Mouse (Mus musculus) embryonic facial prominence, embryonic 13.5 days (tissue): Measurements from ENCODE around the gene Mfap2. TPM values are rescaled to one million over a fixed set of nuclear protein-coding genes. Genes with fewer than 3 reads are reported as not detected.

Experiments used
- ATAC-seq: fragments of 200-750 bp; cut with Nextera tagmentation; 2 replicates; pipeline ENCODE4 v1.8.0; 2017; ENCODE audit warnings: low read depth; ENCODE audit not compliant: insufficient number of reproducible peaks, insufficient read depth, low FRiP score, low TSS enrichment
- H3K27ac ChIP-seq: fragments of 300-500 bp; sonication (generic); 2 replicates; pipeline ENCODE4 v1.5.1; 2015; ENCODE audit warnings: moderate library complexity, mild to moderate bottlenecking, inconsistent platforms
- H3K27me3 ChIP-seq: fragments of 300-500 bp; sonication (generic); 2 replicates; pipeline ENCODE4 v1.6.1; 2015; ENCODE audit warnings: mild to moderate bottlenecking, inconsistent platforms
- H3K36me3 ChIP-seq: fragments of 300-500 bp; sonication (generic); 2 replicates; pipeline ENCODE4 v1.6.1; 2015; ENCODE audit warnings: mild to moderate bottlenecking, inconsistent platforms
- H3K4me1 ChIP-seq: fragments of 300-500 bp; sonication (generic); 2 replicates; pipeline ENCODE4 v1.6.1; 2015; ENCODE audit warnings: inconsistent platforms
- H3K4me2 ChIP-seq: fragments of 300-500 bp; sonication (generic); 2 replicates; pipeline ENCODE4 v1.6.1; 2015; ENCODE audit warnings: moderate library complexity, mild to moderate bottlenecking, inconsistent platforms
- H3K4me3 ChIP-seq: fragments of 300-500 bp; sonication (generic); 2 replicates; pipeline ENCODE4 v1.5.1; 2015; ENCODE audit warnings: mild to moderate bottlenecking, inconsistent platforms
- H3K9ac ChIP-seq: fragments of 300-500 bp; sonication (generic); 2 replicates; pipeline ENCODE4 v1.6.1; 2015; ENCODE audit warnings: mild to moderate bottlenecking, inconsistent platforms
- H3K9me3 ChIP-seq: fragments of 300-500 bp; sonication (generic); 2 replicates; pipeline ENCODE4 v1.6.1; 2016; ENCODE audit warnings: inconsistent platforms
- WGBS: fragments of 180-500 bp; shearing (Covaris S2); methylation state at CpG from one replicate; pipeline ENCODE4 v1.1.7; 2015; ENCODE audit warnings: mixed read lengths; 5-methylcytosine and 5-hydroxymethylcytosine counted together
- polyA plus RNA-seq: library from polyadenylated mRNA; unstranded; fragments of >200 nt; fragmentation: Nextera tagmentation; extraction: Ambion mirVana; gene quantifications from 2 replicates; pipeline ENCODE4 v1.2.1, GENCODE M21; 2015

Gene Mfap2
- polyA plus RNA-seq, 1 experiment from 2014 or later = 792 TPM

DNA sequence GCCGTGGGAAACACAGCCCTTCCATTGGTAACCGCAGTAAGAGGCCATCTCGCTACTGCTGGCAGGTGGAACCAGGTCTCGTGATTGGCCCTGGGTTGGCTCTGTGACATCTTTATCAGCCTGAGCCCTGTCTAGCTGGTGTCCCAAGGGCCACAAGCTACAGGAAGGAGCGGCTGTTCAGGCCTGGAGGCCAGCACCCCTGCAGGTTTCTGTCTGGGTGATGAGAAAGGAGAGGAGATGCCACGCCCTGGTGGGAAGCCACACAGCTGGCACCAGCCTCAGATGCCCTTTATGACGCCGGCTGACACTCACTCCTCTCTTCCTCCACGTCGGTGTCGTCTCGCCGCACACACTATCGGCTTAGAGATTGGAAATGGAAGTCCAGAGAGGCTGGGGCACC, 20.8 kb upstream of the Mfap2 start:
- H3K9me3 ChIP-seq = no peaks in the 10 kb centered on the region

DNA sequence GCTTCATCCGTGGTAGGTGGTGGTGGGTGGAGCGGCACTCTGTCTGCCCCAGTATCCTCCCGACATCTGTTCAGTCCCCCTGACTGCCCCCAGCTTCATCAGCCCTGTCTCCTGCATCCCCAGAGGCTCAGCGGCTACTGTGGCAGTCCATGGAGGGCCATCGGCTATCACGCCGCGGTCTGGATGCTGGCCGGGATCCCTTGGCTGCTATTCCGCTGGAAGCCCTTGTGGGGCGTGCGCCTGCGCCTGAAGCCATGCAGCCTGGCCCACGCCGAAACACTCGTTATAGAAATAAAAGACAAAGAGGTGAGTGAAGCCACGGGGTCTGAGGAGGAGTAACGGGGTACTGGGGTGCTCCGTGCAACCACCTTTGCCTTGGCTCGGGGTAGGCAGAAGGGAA, 18.0 kb upstream of the Mfap2 start:
- H3K27me3 ChIP-seq = no peaks in the 10 kb centered on the region
- H3K9me3 ChIP-seq = no peaks in the 10 kb centered on the region
- no peak overlapping the region for H3K27ac ChIP-seq
- no peak overlapping the region for H3K9ac ChIP-seq
- no peak for ATAC-seq
- peaks cover 20% of the 10 kb centered on the region for H3K4me1 ChIP-seq
- WGBS = 76% methylated on average over 20 of the region's 20 CpGs
- no peak overlapping the region for H3K4me3 ChIP-seq
- H3K4me2 ChIP-seq = no peak overlapping the region
- H3K36me3 ChIP-seq = peaks cover 55% of the 10 kb centered on the region

More for the DNA sequence above, 20.8 kb upstream of the Mfap2 start:
- 94% methylated on average over 14 of the region's 14 CpGs for WGBS
- H3K4me1 ChIP-seq = peaks cover 26% of the 10 kb centered on the region
- no peak for ATAC-seq
- no peak overlapping the region for H3K27ac ChIP-seq
- H3K9ac ChIP-seq = no peak overlapping the region
- H3K27me3 ChIP-seq = no peaks in the 10 kb centered on the region
- no peak overlapping the region for H3K4me2 ChIP-seq
- no peak overlapping the region for H3K4me3 ChIP-seq
- peaks cover 27% of the 10 kb centered on the region for H3K36me3 ChIP-seq

DNA sequence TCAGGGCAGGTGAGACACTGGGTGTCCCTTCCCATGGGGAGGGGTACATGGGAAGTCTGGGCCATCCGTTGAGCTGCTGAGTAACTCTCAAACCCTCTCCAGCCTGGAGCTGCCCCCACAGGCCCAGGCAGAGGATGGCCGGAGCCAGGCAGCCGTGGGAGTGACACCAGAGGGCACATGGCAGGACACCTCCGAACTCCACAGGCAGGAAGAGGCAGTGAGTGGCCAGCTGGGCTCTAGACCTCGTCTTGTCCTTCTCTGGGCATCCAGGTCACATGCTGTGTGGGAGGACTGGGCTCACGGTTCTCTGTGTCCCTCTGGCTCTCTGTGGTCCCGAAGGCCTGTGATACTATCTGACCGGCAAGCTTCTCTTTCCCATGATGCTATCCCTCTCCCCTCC, 16.4 kb upstream of the Mfap2 start:
- peaks cover 69% of the 10 kb centered on the region for H3K36me3 ChIP-seq
- no peaks in the 10 kb centered on the region for H3K9me3 ChIP-seq
- peaks cover 5% of the 10 kb centered on the region; the same call in 1 of the 2 replicates for H3K4me1 ChIP-seq
- no peak overlapping the region for H3K9ac ChIP-seq
- no peaks in the 10 kb centered on the region for H3K27me3 ChIP-seq
- no peak overlapping the region for H3K27ac ChIP-seq
- ATAC-seq = no peak
- no peak overlapping the region for H3K4me3 ChIP-seq
- no peak overlapping the region for H3K4me2 ChIP-seq
- WGBS = 82% methylated on average over 8 of the region's 8 CpGs

DNA sequence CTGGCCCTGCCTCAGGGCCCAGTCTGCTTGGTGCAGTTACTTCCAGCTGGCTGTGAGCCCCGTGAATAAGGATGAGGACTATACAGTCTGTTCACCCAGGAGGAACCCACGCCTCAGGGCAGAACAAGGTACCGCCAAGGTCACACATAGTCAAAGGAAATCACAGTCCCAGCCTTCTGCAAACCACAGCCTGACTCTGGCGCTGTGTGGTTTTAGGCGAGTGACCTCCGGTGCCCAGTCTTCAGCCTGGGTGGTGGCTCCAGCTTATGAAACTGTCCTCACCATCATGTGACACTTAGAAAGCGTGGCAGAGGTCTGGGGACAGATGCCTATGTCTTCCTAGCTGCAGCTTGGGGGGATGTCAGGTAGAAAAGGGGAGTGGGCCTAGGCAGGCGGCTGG, 14.4 kb upstream of the Mfap2 start:
- peaks cover 89% of the 10 kb centered on the region for H3K36me3 ChIP-seq
- no peak overlapping the region for H3K27ac ChIP-seq
- no peak overlapping the region for H3K4me3 ChIP-seq
- WGBS = 92% methylated on average over 8 of the region's 8 CpGs
- no peaks in the 10 kb centered on the region for H3K27me3 ChIP-seq
- H3K9me3 ChIP-seq = no peaks in the 10 kb centered on the region
- H3K9ac ChIP-seq = no peak overlapping the region
- no peak for ATAC-seq
- no peak overlapping the region for H3K4me2 ChIP-seq
- H3K4me1 ChIP-seq = no peaks in the 10 kb centered on the region

DNA sequence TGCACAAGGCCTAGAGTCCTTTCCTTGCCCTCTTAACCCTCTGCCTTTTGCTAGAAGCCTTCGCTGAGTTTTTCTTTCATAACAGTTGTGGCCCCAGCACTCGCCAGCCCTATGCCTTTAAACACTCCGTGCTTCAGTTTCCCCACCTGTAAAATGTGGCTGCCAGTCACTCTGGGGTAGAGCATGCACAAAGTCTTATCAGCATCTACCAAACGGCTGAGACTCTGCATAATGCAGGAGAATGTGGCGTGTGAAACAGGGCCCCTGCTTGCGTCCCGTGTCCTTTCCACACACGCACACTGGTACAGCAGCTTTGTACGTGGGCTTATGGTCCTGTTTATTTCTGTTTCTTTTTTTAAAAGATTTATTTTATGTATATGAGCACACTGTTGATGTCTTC, 13.4 kb upstream of the Mfap2 start:
- no peak overlapping the region for H3K4me2 ChIP-seq
- WGBS = 93% methylated on average over 9 of the region's 9 CpGs
- H3K27me3 ChIP-seq = no peaks in the 10 kb centered on the region
- H3K36me3 ChIP-seq = peaks cover 97% of the 10 kb centered on the region
- no peak overlapping the region for H3K9ac ChIP-seq
- H3K4me1 ChIP-seq = no peaks in the 10 kb centered on the region
- no peak overlapping the region for H3K4me3 ChIP-seq
- no peaks in the 10 kb centered on the region for H3K9me3 ChIP-seq
- no peak overlapping the region for H3K27ac ChIP-seq
- ATAC-seq = no peak

DNA sequence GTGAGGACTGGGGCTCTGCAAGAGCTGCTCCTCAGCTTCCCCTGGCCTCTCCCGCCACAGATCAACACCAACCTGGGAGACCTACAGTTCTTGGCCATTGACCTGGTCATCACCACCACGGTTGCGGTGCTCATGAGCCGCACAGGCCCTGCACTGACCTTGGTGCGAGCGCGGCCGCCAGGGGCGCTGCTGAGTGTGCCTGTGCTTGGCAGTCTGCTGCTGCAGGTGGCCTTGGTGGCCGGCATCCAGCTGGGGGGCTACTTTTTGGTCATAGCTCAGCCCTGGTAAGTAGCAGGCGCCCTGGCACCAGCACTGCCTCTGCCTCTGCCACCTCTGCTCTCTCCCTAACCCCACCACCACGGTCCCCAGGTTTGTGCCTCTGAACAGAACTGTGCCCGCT, 4.2 kb upstream of the Mfap2 start:
- H3K4me1 ChIP-seq = peaks cover 9% of the 10 kb centered on the region
- H3K27me3 ChIP-seq = no peaks in the 10 kb centered on the region
- H3K4me2 ChIP-seq = no peak overlapping the region
- no peak overlapping the region for H3K27ac ChIP-seq
- no peak overlapping the region for H3K9ac ChIP-seq
- H3K4me3 ChIP-seq = no peak overlapping the region
- no peak for ATAC-seq
- peaks cover 73% of the 10 kb centered on the region for H3K36me3 ChIP-seq
- peaks cover 4% of the 10 kb centered on the region; the same call in 1 of the 2 replicates for H3K9me3 ChIP-seq
- 75% methylated on average over 13 of the region's 13 CpGs for WGBS

DNA sequence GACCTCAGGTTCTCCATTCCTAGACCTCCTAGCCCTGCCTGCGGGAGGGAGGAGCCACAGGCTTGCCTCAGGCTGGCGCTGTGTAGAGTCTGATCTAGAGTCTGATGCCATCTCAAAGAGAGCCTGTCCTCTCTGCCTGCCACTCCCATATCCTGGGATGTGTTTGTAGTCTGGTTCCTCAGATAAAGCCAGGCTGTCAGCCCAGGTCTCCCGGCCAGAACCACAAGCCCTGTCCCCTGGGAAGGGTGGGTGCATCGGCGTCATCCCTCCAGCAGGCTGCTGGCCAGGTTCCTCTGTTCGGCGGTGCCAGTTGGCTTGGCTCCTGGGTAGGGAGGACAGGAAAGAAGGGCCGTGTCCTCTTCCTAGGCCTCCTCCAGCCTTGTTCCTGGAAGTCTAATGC, 2.2 kb upstream of the Mfap2 start:
- Histone ChIP-seq H3K36me3 (peaks cover 63% of the 10 kb centered on the region), H3K4me2 (no peak overlapping the region), H3K27ac (no peak overlapping the region), H3K9ac (no peak overlapping the region), H3K27me3 (no peaks in the 10 kb centered on the region), H3K4me3 (no peak overlapping the region), H3K9me3 (peaks cover 4% of the 10 kb centered on the region; the same call in 1 of the 2 replicates), H3K4me1 (peaks cover 29% of the 10 kb centered on the region)
- 92% methylated on average over 8 of the region's 8 CpGs for WGBS
- no peak for ATAC-seq

DNA sequence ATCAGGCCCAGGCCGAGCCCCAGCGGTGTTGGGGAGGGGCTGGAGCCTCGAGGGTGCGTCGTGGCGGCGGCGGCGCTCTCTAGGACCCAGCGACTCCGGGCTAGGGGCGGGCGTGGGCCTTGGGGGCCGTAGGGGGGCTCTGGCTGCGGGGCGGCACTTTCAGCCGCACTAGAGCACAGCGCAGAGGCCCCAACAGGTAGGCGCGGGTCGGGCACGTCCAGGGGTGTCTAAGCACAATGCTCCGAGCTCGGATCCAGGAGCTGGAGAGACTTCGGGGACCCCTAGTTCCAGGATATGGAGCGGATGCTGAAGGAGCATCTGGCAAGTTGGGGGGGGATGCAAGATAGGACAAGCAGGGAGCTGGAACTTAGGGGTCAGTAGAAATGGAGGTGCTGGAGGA, 308 bp downstream of the Mfap2 start:
- whole genome bisulfite sequencing = 0% methylated on average over 18 of the region's 26 CpGs
- peaks cover 50% of the 10 kb centered on the region for H3K4me1 ChIP-seq
- peak overlapping the region; percentile 73 for H3K4me3 ChIP-seq
- H3K9ac ChIP-seq = peak overlapping the region; percentile 96
- H3K4me2 ChIP-seq = peak overlapping the region; percentile 92
- H3K27ac ChIP-seq = peak overlapping the region; percentile 97
- H3K9me3 ChIP-seq = peaks cover 4% of the 10 kb centered on the region; the same call in 1 of the 2 replicates
- no peaks in the 10 kb centered on the region for H3K27me3 ChIP-seq
- H3K36me3 ChIP-seq = peaks cover 63% of the 10 kb centered on the region
- peak; percentile 78 for ATAC-seq

DNA sequence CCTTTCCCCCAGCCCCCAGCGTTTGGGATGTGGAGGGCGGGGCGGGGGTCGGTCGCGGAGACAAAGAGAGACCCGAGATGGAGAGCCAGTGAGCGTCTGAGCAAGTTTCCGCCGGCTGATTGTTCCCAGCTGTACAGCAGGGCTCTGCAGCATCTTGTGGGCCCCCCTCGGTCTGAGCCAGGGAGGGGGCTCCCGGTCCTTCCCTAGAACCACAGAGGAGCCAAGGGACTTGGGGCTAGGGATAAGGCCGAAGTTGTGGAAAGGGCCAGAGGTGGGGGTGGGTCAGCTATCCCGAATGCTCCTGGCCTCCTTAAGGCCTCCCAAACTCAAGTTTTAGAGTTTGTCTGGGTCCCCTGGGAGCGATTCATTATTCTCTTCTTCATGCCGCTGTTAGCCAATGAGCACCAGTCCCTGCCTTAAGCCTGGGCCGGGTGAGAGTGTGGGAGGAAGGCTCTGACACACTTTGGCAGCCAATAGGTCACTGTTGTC, 767 bp downstream of the Mfap2 start:
- H3K27ac ChIP-seq = peak overlapping the region; percentile 97
- no peaks in the 10 kb centered on the region for H3K27me3 ChIP-seq
- peak overlapping the region; percentile 73 for H3K4me3 ChIP-seq
- peak overlapping the region; percentile 96 for H3K9ac ChIP-seq
- H3K4me1 ChIP-seq = peaks cover 51% of the 10 kb centered on the region
- under 1% methylated on average over 17 of the region's 17 CpGs for WGBS
- H3K9me3 ChIP-seq = peaks cover 4% of the 10 kb centered on the region; the same call in 1 of the 2 replicates
- no peak for ATAC-seq
- peak overlapping the region; percentile 92 for H3K4me2 ChIP-seq
- peaks cover 63% of the 10 kb centered on the region for H3K36me3 ChIP-seq

DNA sequence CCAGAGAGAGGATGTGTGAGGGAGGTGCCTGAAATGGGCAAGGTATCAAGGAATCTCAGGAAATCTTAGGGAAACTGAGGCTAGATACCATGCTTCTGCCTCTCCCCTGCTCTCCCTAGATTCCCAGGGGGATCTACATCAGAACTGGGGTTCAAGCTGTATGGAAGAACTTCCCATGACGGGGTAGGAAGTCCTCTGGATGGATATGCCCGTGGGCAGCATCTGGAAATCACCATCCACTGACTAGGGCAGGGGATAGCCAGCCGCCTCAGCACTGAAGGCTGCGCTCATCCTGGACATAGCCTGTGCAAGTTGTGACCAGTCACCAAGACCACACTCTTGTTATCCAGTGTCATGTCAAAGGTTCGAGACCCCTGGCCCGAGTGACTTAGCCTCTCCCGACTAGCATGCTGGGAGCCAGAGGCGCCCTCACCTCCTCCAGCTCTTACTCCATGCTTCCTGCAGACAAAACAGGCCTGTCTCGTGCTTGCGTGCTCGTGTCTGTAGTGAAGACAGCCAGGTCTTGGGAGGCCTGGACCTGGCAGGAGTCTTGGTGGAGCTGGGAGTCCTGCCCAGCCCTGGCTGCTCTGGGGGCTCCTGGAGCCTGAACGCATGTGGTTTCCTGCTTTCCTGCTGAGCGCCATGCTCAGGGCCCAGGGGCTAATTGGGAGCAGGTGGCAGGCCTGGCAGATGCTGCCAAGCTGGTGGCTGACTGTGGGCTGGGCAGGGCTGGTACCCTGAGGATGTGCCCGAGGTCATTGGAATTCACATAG, 1.5 kb downstream of the Mfap2 start:
- peak overlapping the region; percentile 73 for H3K4me3 ChIP-seq
- H3K27me3 ChIP-seq = no peaks in the 10 kb centered on the region
- H3K9ac ChIP-seq = peak overlapping the region; percentile 96
- no peak for ATAC-seq
- peak overlapping the region; percentile 97 for H3K27ac ChIP-seq
- H3K36me3 ChIP-seq = peaks cover 63% of the 10 kb centered on the region
- peak overlapping the region; percentile 92 for H3K4me2 ChIP-seq
- WGBS = 18% methylated on average over 14 of the region's 14 CpGs
- H3K4me1 ChIP-seq = peaks cover 54% of the 10 kb centered on the region
- H3K9me3 ChIP-seq = peaks cover 4% of the 10 kb centered on the region; the same call in 1 of the 2 replicates

DNA sequence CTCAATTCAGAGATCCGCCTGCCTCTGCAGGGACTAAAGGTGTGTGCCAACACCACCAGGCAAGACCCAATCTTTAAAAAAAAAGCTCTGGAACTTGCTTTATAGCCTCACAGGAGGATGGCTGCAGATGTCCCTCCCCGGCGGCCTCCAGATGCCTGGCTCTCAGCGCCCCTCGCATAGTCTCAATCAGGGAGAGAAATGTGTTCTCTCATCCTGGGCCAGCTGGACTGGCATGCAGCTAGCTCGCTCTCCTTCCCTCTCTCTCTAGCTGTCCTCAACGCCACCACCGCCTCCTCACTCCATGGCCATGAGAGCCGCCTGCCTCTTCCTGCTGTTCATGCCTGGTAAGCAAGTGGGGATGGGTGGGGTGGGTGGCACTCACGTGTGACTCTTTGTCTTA, 2.3 kb downstream of the Mfap2 start:
- peak overlapping the region; percentile 97 for H3K27ac ChIP-seq
- peak overlapping the region; percentile 92 for H3K4me2 ChIP-seq
- no peaks in the 10 kb centered on the region for H3K9me3 ChIP-seq
- no peak for ATAC-seq
- peaks cover 64% of the 10 kb centered on the region for H3K36me3 ChIP-seq
- 78% methylated on average over 10 of the region's 10 CpGs for WGBS
- peaks cover 62% of the 10 kb centered on the region for H3K4me1 ChIP-seq
- H3K4me3 ChIP-seq = peak overlapping the region; percentile 73
- peak overlapping the region; percentile 96; the same call in 1 of the 2 replicates for H3K9ac ChIP-seq
- H3K27me3 ChIP-seq = no peaks in the 10 kb centered on the region

DNA sequence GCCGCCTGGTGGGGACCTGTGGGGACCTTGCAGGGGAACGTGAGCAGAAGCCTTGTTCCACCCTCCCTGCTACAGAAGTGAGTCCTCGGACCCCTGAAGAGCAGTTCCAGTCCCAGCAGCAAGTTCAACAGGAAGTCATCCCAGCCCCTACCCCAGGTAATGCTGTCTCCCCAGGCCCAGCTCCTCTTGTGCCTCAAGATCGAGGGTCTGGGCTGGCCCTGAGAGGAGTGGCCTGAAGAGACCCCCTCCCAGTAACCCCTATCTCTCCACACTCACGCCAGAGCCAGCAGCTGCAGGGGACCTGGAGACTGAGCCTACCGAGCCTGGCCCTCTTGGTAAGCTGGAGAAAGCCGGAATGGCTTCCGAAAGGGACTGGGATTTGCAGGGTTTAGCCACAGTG, 3.9 kb downstream of the Mfap2 start:
- WGBS = 68% methylated on average over 8 of the region's 8 CpGs
- Histone ChIP-seq H3K4me1 (peaks cover 68% of the 10 kb centered on the region), H3K36me3 (peaks cover 69% of the 10 kb centered on the region), H3K4me2 (no peak overlapping the region), H3K4me3 (no peak overlapping the region), H3K9me3 (no peaks in the 10 kb centered on the region), H3K27ac (0 out of 2 replicates have a peak overlapping the region, but pooled peaks have one; percentile 9), H3K27me3 (no peaks in the 10 kb centered on the region), H3K9ac (0 out of 2 replicates have a peak overlapping the region, but pooled peaks have one; percentile 46)
- no peak for ATAC-seq
